Mouse (Mus musculus) cerebellum, adult 11-12 months (tissue): Measurements from ENCODE around the gene Tdrd1.

Experiments
- DNase-seq: peaks from one replicate; pipeline ENCODE4 v3.0.0; 2022

Tdrd1 gene

GRCm38 (mm10) chr19:56915084-56915483 is 89.1 kb downstream of the Tdrd1 start:
- no peak for DNase-seq
